Mouse (Mus musculus) frontal cortex, adult (tissue): Measurements from ENCODE around the gene Nlgn2.

ENCODE experiments used
- ATAC-seq: cut with Nextera tagmentation; 2 replicates; pipeline ENCODE4 v1.9.2; 2017; ENCODE audit warnings: mild to moderate bottlenecking, moderate library complexity, mixed read lengths; ENCODE audit not compliant: low TSS enrichment

The Nlgn2 gene

GRCm38 (mm10) chr11:69837604-69837951 lies at the start of gene Nlgn2:
Nlgn2 (minus strand) TSS chr11:69837784.
- peak; percentile 48 for ATAC-seq

- no peak for ATAC-seq
Observed at GRCm38 (mm10) chr11:69886907-69887635, 49.5 kb upstream of the Nlgn2 start.

GRCm38 (mm10) chr11:69884663-69885062 lies 47.1 kb upstream of the Nlgn2 start:
- ATAC-seq = no peak

- ATAC-seq = no peak
Observed at GRCm38 (mm10) chr11:69884240-69884639, 46.7 kb upstream of the Nlgn2 start.

- ATAC-seq = no peak
Observed at GRCm38 (mm10) chr11:69883527-69884151, 46.1 kb upstream of the Nlgn2 start.

GRCm38 (mm10) chr11:69883066-69883465 lies 45.5 kb upstream of the Nlgn2 start:
- ATAC-seq = no peak

- ATAC-seq = no peak
Observed at GRCm38 (mm10) chr11:69881787-69882670, 44.4 kb upstream of the Nlgn2 start.

GRCm38 (mm10) chr11:69880853-69881603 lies 43.4 kb upstream of the Nlgn2 start, which contains the start of gene Kctd11:
Kctd11 (minus strand) TSS chr11:69881406.
- peak; percentile 62; the same call in 1 of the 2 replicates for ATAC-seq

GRCm38 (mm10) chr11:69880506-69880852 lies 42.9 kb upstream of the Nlgn2 start:
- 0 out of 2 replicates have a peak, but pooled peaks have one; percentile 35 for ATAC-seq

- ATAC-seq = no peak
Observed at GRCm38 (mm10) chr11:69879711-69880110, 42.1 kb upstream of the Nlgn2 start.

- no peak for ATAC-seq
Observed at GRCm38 (mm10) chr11:69878952-69879351, 41.4 kb upstream of the Nlgn2 start.

- ATAC-seq = no peak
Observed at GRCm38 (mm10) chr11:69878399-69878798, 40.8 kb upstream of the Nlgn2 start.

- no peak for ATAC-seq
Observed at GRCm38 (mm10) chr11:69877878-69878277, 40.3 kb upstream of the Nlgn2 start, which contains the start of gene Tmem95. Tmem95 (minus strand) TSS chr11:69878018.

GRCm38 (mm10) chr11:69876867-69877266 lies 39.3 kb upstream of the Nlgn2 start:
- ATAC-seq = peak; percentile 66; the same call in 1 of the 2 replicates

- no peak for ATAC-seq
Observed at GRCm38 (mm10) chr11:69876186-69876585, 38.6 kb upstream of the Nlgn2 start.

- no peak for ATAC-seq
Observed at GRCm38 (mm10) chr11:69872451-69872850, 34.9 kb upstream of the Nlgn2 start.

- no peak for ATAC-seq
Observed at GRCm38 (mm10) chr11:69871822-69872221, 34.2 kb upstream of the Nlgn2 start.

GRCm38 (mm10) chr11:69870289-69871069 lies 32.9 kb upstream of the Nlgn2 start:
- no peak for ATAC-seq

GRCm38 (mm10) chr11:69867335-69867734 lies 29.8 kb upstream of the Nlgn2 start:
- no peak for ATAC-seq

- ATAC-seq = no peak
Observed at GRCm38 (mm10) chr11:69865561-69865960, 28.0 kb upstream of the Nlgn2 start.
